Mouse (Mus musculus) thymus, adult 18-20 months (tissue): Measurements from ENCODE around the gene Zdhhc22.
A peak's percentile ranks its signal among the peaks of the same experiment; 100 is the strongest.

Experiments
- DNase-seq, 2 experiments: peaks; one replicate each; pipeline ENCODE4 v3.0.0; 2022; ENCODE audit warnings: mixed read lengths in 2 of 2

The Zdhhc22 gene

DNA sequence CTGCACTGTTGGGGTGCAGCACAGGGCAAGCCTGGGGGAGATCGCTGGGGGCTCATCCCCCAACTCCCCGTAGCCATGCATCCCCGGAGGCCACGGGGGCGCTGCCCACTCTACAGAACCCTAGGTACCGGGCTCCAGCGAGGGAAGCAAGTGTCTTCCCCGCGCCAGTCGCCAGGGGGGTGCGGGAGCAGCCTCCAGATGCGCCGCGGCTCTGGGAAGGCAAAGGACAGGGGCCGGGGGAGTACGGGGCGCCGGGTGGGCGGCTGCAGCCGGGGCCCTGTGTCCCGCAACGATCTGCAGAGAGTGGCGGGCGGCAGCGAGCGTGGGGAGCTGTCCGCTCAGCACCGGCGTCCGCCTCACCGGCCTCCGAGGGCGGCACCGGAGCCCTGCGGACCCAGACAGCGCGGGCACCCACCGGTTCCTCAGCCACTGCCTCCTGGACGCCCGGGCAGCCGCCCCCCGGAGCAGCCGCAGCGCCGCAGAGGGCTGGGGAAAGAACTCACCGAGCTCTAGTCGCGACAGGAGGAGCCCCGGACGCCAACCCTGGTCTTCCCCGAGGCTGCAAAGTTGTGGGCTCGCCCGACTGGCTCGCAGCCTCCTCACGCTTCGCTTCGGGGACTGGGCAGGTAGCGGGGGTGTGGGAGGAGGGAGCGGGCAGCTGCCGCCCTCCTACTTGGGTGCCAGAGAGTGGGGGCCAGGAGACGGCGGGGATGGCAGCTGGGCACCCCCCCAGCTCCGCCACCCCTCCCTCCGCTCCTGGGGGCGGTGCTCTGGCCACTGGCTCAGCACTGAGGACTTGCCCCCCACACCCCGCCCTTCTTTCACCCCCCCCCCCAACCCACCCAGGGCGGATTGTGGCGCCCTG lies at the start of gene Zdhhc22:
Zdhhc22 (minus strand) TSS at position 541 of the 865 bp plus-strand sequence.
- no peak for DNase-seq

DNA sequence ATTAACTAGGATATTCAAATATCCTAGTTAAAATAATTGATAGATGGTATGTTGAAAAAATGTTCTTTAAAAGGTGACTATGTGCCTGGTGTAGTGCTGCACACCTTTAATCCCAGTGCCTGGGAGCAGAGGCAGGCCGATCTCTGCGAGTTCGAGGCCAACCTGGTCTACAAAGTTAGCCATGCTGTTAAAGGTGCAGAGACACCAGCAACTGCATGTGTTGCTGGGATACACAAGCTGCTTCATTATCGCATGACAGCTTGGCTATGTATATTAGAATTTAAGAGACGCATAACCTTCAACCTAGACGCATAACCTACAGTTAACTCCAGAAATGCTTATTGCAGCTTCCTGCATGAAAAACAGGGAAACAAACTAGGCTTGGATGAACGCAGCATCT lies 46.4 kb upstream of the Zdhhc22 start:
- DNase-seq: no peak

DNA sequence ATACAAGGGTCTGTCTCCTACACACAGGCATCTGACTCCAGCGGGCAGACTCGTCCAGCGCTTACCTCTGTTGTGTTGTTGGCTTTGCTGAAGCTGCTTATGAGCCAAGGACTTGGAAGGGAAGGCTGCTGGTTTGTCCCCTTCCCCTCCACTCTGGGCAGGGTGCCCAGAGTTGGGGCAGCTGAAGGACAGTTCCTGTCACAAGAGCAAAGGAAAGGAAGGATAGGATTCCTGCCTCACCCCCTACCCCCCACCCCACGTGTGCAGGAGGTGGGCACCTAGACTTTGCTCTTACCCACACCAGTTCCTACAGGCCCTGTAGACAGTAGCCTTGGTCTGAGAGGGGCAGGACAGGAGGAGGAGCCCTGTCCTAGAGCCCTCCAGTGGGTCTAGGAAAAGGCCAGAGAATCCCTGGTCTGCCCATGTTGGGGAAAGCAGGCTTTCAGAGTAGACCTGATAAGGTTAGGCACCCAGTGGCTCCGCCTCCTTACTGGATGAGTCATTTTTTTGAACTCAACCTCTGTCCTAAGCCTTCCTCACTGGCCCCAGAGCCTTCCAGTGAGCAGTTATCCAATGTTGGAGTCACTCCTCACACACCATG lies 41.0 kb upstream of the Zdhhc22 start:
- DNase-seq: no peak

- no peak for DNase-seq
Observed at GRCm38 (mm10) chr12:87029251-87029976, 39.2 kb upstream of the Zdhhc22 start.

GRCm38 (mm10) chr12:87028068-87028467 lies 37.8 kb upstream of the Zdhhc22 start:
- DNase-seq: no peak

DNA sequence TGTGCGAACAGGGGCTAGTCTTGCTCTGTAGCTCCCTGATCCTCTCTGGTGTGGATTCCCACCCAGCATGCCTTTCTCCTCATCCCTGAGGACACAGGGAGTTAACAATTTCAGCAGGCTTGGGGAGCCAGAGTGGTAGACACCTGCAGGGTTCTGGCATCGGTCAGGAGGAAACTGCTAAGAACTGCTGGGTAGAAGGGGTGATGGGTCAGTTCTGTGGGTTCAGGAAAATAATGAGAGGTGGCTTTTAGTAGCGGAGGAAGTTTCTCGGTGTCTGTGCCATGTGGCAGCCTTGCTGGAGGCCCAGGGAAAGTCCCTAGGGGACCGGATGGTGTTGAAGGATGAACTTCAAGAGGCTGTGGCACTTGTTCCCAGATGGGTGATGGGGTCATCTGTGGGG lies 37.2 kb upstream of the Zdhhc22 start:
- no peak for DNase-seq

DNA sequence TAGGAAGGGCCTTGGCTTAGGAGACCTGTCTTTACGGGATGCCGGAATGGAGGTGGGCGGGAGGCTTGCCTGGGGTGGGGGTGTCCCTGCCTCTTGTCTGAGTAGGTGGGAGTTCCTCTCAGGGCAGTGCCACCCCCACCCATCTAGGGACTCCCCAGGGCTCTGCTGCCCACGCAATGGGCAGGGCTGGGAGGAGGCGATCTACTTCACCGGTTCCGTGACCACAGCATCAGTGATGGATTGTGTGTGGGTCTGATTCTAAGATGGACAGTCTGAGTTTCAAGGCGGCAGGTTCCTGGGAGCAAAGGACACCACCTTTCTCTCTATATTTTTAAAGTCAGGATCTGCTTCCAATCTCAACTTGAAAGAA lies 36.6 kb upstream of the Zdhhc22 start:
- DNase-seq: no peak

- DNase-seq: no peak
Observed at GRCm38 (mm10) chr12:87026109-87026870, 36.1 kb upstream of the Zdhhc22 start.

DNA sequence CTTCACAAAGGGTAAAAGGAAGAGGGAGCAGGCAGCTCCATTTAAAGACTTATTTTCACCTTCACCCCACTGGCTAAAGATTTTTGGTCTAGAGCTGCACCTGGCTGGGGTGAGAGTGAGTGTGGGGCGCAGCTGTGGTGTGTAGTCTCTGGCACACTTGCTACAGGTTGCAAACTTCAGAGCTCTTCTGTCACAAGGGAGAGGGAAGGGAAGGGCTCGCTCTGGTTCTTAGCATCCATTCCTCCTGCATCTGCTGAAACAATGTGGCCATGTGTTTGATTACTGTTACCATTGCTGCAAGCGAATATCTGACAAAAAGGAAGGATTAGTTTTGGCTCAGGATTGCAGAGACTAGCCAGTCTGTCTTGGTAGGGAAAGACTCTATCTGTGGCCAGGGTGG lies 33.2 kb upstream of the Zdhhc22 start:
- DNase-seq: no peak

DNA sequence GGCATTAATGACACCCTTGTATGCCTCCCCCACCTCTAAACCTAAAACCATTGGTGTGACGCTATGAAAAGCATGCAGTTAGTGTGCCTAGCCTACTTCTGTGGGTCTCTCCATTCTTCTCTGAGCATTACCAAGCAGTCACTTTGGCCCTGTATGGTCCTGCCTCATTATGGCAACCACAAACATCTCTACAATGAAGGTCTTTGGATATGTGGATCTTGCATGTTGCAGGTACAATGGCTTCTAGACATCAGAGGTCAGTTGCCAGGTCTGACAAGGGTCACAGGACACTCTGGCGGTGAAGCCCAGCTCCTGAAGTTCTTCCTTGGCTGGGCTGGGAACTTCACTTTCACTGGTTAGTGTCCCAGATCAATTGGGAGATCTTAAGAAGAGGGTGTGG lies 31.8 kb upstream of the Zdhhc22 start:
- DNase-seq: no peak

DNA sequence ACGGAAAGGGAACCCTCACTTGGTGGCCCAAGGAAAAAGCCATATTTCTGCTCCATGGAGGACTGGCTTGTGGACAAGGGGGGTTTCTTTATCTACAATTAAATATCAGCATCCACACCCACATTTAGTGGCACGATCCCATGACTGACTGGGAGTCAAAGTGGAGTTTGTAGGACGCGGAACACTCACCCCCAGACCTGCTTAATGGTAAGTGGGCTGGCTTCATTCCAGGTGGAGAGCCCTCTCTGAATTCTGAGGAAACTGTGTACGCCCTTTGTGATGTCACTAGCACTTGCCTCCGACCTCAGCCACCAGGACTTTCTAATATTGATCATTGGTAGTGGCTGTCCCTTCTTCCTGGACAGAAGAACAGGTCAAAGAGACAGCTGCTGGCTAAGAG lies 30.8 kb upstream of the Zdhhc22 start, which contains the start of gene Tmem63c:
Tmem63c (plus strand) TSS at position 301 of the 400 bp plus-strand sequence.
- no peak for DNase-seq

DNA sequence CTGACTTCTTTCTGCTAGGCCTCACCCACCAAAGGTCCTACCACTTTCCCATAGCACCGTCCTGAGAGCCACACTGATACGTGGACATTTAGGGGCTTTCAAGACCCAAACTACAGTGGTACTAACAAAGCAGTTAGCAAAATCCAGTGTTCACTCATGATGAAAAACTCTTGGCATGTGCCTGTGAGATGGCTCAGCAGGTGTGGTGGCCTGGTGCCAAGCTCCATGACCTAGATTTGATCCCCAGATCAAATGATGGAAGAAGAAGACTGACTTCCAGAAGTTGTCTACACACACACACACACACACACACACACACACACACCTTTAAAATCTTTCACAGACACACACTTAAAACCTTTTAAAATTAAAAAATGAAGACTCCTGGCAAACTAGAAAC lies 28.5 kb upstream of the Zdhhc22 start:
- no peak for DNase-seq

DNA sequence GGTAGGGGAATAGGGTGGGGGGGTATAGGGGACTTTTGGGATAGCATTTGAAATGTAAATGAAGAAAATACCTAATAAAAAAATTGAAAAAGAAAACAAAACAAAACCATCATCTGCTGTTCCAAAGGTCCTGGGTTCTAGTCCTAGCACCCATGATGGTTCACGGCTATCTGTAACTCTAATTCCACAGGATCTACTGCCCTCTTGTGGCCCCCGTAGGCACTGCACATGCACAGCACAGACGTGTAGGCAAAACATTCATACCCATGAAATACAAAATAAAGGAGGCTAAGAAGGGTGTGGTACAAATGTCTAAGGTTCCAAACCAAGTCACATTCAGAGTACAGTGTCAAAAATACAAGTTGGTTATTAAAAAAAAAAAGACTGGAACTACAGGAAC lies 26.8 kb upstream of the Zdhhc22 start:
- DNase-seq: peak in 1 of 2 experiments; percentile 9

GRCm38 (mm10) chr12:87004596-87004995 lies 14.4 kb upstream of the Zdhhc22 start:
- no peak for DNase-seq

GRCm38 (mm10) chr12:87003606-87004005 lies 13.4 kb upstream of the Zdhhc22 start:
- no peak for DNase-seq

DNA sequence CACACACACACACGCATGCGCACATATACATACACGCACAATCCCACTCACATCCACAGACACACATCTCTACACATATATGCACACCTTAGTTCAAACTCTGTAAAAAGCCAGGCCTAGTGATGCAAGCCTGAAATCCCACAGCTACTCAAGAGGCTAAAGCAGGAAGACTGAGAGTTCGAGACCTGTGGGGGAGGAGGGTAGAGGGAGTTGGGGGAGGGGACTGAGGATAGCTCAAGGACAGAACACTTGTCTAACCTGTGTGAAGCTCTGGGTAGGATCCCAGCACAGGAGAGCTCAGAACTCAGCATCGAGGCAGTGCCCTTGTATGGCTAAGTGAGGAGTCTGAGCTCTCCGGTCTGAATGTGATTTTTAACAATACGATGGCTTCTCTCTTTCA lies 12.6 kb upstream of the Zdhhc22 start:
- no peak for DNase-seq

GRCm38 (mm10) chr12:87002209-87002608 lies 12.0 kb upstream of the Zdhhc22 start:
- DNase-seq: no peak

- DNase-seq: no peak
Observed at GRCm38 (mm10) chr12:87000840-87001176, 10.6 kb upstream of the Zdhhc22 start.

DNA sequence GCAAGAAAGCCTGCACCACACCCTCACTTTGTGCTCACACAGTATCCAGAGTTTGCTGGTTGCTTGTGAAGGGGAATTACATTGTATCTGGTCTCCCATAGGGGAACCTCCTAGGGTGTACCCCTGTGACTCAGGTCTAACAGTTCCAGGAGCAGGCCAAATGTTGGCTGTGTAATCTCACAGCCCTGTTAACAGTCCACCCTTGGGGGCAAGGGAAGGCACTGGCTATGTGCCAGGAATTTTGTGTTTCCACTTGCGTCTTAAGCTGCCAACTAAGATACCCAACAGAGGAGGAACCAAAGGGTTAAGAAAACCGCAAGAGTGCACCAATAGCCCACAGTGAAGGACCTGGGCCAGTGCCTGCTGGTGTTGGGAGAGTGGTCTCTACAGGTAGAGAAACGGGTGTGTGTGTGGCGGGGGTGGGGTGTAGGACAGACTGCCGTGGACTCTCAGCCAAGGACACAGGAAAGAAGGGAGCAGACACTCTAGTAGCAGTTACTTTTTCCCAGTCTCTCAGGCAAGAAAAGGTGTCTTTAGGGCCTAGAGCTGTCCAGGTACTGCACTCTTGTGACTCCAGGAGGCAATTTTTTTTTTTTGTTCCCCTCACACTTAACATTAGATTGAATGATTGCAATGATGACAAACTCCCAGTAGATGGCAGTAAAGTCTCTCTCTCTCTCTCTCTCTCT lies 10.1 kb upstream of the Zdhhc22 start:
- DNase-seq: no peak

- no peak for DNase-seq
Observed at GRCm38 (mm10) chr12:86999283-86999820, 9.1 kb upstream of the Zdhhc22 start.

GRCm38 (mm10) chr12:86998699-86999098 lies 8.5 kb upstream of the Zdhhc22 start:
- DNase-seq: no peak

DNA sequence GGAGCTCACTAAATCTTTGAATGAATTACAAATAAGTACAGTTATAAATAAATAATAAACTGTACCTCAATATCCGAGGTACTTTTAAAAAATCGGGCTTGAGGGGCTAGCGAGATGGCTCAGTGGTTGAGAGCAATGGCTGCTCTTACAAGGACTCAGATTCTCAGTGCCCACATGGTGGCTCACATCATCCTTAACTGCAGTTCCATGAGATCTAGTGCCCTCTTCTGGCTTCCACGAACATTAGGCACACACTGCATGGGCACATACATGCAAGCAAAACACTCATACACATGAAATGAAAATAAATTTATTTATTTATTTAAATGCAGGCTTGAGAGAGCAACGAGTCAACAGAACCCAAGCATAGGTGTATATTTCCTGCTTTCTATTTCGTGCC lies 5.7 kb upstream of the Zdhhc22 start:
- DNase-seq: no peak
